Mouse (Mus musculus) CH12.LX (cell line): ENCODE results near the gene Gm49325. TPM values are rescaled to one million over a fixed set of nuclear protein-coding genes. Genes with fewer than 3 reads are reported as not detected.
"Not testable (repeated sequence)": the region's sequence is repeated elsewhere in the genome, so short reads cannot be mapped to it uniquely, and the experiment has no call there.

ENCODE experiments used
- DNase-seq: peaks from one replicate; pipeline ENCODE4 v3.0.0-alpha.2; 2013; ENCODE audit errors: extremely low read depth
- H3K27ac ChIP-seq: 2 replicates; pipeline ENCODE4 v1.5.1; 2012; ENCODE audit warnings: low read depth, mild to moderate bottlenecking, control low read depth, moderate library complexity; ENCODE audit not compliant: insufficient read depth
- H3K27me3 ChIP-seq: replicated peaks from 2 replicates; pipeline ENCODE3; 2012; ENCODE audit warnings: inconsistent platforms
- H3K36me3 ChIP-seq, 2 experiments: replicated peaks in 1 of 2; 2 replicates each; pipeline versions ENCODE3 to v1.6.1; 2012; ENCODE audit warnings: inconsistent platforms in 1 of 2, low read length in 1 of 2, mild to moderate bottlenecking in 1 of 2, mixed read lengths in 1 of 2, moderate library complexity in 1 of 2; ENCODE audit not compliant: control insufficient read depth in 1 of 2, insufficient read depth in 1 of 2
- H3K4me1 ChIP-seq, 2 experiments: 2 replicates each; pipeline ENCODE4 v1.6.1; 2012; ENCODE audit warnings: inconsistent platforms in 1 of 2, moderate library complexity in 1 of 2; ENCODE audit not compliant: insufficient read depth in 2 of 2, control insufficient read depth in 1 of 2
- H3K4me2 ChIP-seq: 2 replicates; pipeline ENCODE4 v1.6.1; 2012; ENCODE audit warnings: low read depth, mild to moderate bottlenecking, control low read depth; ENCODE audit not compliant: poor library complexity, insufficient read depth, severe bottlenecking
- H3K4me3 ChIP-seq, 3 experiments: fragments of 150-350 bp in 1 of 3; sonication (generic) in 1 of 3; replicated peaks in 1 of 3; 2 replicates each; pipeline versions ENCODE3 to v1.5.1; 2011 to 2012; ENCODE audit warnings: low read depth in 2 of 3, low read length in 2 of 3, mild to moderate bottlenecking in 2 of 3, moderate library complexity in 2 of 3, control low read depth in 1 of 3, improper control_type of control experiment in 1 of 3, inconsistent platforms in 1 of 3, mixed read lengths in 1 of 3; ENCODE audit not compliant: poor library complexity in 1 of 3
- H3K79me2 ChIP-seq: replicated peaks from 2 replicates; pipeline ENCODE4 v1.6.1; 2012; ENCODE audit warnings: mild to moderate bottlenecking, moderate library complexity; ENCODE audit not compliant: control insufficient read depth, poor library complexity, insufficient read depth, severe bottlenecking; ENCODE audit errors: extremely low read depth
- H3K9ac ChIP-seq: 2 replicates; pipeline ENCODE4 v1.6.1; 2012; ENCODE audit warnings: low read depth, mild to moderate bottlenecking, control low read depth, moderate library complexity; ENCODE audit not compliant: insufficient read depth
- H3K9me3 ChIP-seq: replicated peaks from 2 replicates; pipeline ENCODE3; 2012; ENCODE audit warnings: low read length, inconsistent platforms, mixed read lengths
- BHLHE40 ChIP-seq: IDR thresholded peaks from 2 replicates; pipeline ENCODE4 v1.6.1; 2011; ENCODE audit warnings: mild to moderate bottlenecking, low read depth, low read length, improper control_type of control experiment
- CHD1 ChIP-seq: IDR thresholded peaks from 2 replicates; pipeline ENCODE4 v1.6.1; 2012; ENCODE audit warnings: low read depth, low read length, improper control_type of control experiment, inconsistent platforms
- CHD2 ChIP-seq: IDR thresholded peaks from 2 replicates; pipeline ENCODE4 v1.6.1; 2011; ENCODE audit warnings: low read length, improper control_type of control experiment
- CTCF ChIP-seq, 2 experiments: IDR thresholded peaks in 1 of 2; conservative IDR thresholded peaks in 1 of 2; 2 replicates each; pipeline ENCODE4 v1.5.1; 2011 to 2012; ENCODE audit warnings: low read depth in 2 of 2, low read length in 2 of 2, improper control_type of control experiment in 1 of 2, inconsistent platforms in 1 of 2, mild to moderate bottlenecking in 1 of 2, moderate library complexity in 1 of 2
- GABPA ChIP-seq: IDR thresholded peaks from 2 replicates; pipeline ENCODE4 v1.6.1; 2012; ENCODE audit warnings: low read depth, low read length, improper control_type of control experiment, inconsistent platforms; ENCODE audit not compliant: insufficient replicate concordance
- IRF4 ChIP-seq: IDR thresholded peaks from 2 replicates; pipeline ENCODE4 v1.6.1; 2014; ENCODE audit warnings: low read depth, mild to moderate bottlenecking, inconsistent platforms, low read length, improper control_type of control experiment
- KAT2A ChIP-seq: IDR thresholded peaks from 2 replicates; pipeline ENCODE4 v1.6.1; 2012; ENCODE audit warnings: low read length, improper control_type of control experiment, inconsistent platforms; ENCODE audit not compliant: insufficient replicate concordance
- MAX ChIP-seq: IDR thresholded peaks from 2 replicates; pipeline ENCODE4 v1.6.1; 2011; ENCODE audit warnings: low read length, improper control_type of control experiment
- MXI1 ChIP-seq: IDR thresholded peaks from 2 replicates; pipeline ENCODE4 v1.6.1; 2011; ENCODE audit warnings: mild to moderate bottlenecking, low read depth, low read length, improper control_type of control experiment
- NRF1 ChIP-seq: IDR thresholded peaks from 2 replicates; pipeline ENCODE4 v1.6.1; 2014; ENCODE audit warnings: low read depth, mild to moderate bottlenecking, inconsistent platforms, low read length, improper control_type of control experiment, moderate library complexity
- PAX5 ChIP-seq: IDR thresholded peaks from 2 replicates; pipeline ENCODE4 v1.6.1; 2012; ENCODE audit warnings: low read length, inconsistent platforms, mixed read lengths
- POLR2A ChIP-seq: IDR thresholded peaks from 2 replicates; pipeline ENCODE4 v1.6.1; 2011; ENCODE audit warnings: low read depth, mild to moderate bottlenecking, improper control_type of control experiment, low read length
- SMC3 ChIP-seq: IDR thresholded peaks from 2 replicates; pipeline ENCODE4 v1.6.1; 2011; ENCODE audit warnings: low read depth, low read length, improper control_type of control experiment
- TBP ChIP-seq: conservative IDR thresholded peaks from 2 replicates; pipeline ENCODE4 v1.6.1; 2011; ENCODE audit warnings: low read depth, low read length, improper control_type of control experiment
- TCF12 ChIP-seq: IDR thresholded peaks from 2 replicates; pipeline ENCODE4 v1.6.1; 2014; ENCODE audit warnings: low read depth, mild to moderate bottlenecking, inconsistent platforms, low read length, improper control_type of control experiment
- USF2 ChIP-seq: conservative IDR thresholded peaks from 2 replicates; pipeline ENCODE4 v1.6.1; 2011; ENCODE audit warnings: low read depth, low read length, improper control_type of control experiment
- ZKSCAN1 ChIP-seq: IDR thresholded peaks from 2 replicates; pipeline ENCODE4 v1.6.1; 2012; ENCODE audit warnings: low read depth, inconsistent platforms, low read length, improper control_type of control experiment, borderline replicate concordance
- dilution Hi-C: fragments of 300-500 bp; cut with MboI; formaldehyde crosslinking; loops from 2 replicates; pipeline ENCODE4 v1.14.3; 2020; ENCODE audit warnings: low sequenced_read_pairs; ENCODE audit not compliant: extremely low pct_unique_long_range_greater_than_20kb, extremely low pct_ligation_motif_present
- in situ Hi-C: fragments of 300-500 bp; cut with MboI; formaldehyde crosslinking; loops from 3 replicates; pipeline ENCODE4 v1.14.3; 2019; ENCODE audit warnings: low sequenced_read_pairs, low pct_ligation_motif_present, low pct_unique_long_range_greater_than_20kb, mixed read lengths
- polyA plus RNA-seq: library from polyadenylated mRNA; unstranded; fragments of >175 nt; gene quantifications from 2 replicates; pipeline ENCODE4 v1.2.1, GENCODE M21; 2012; ENCODE audit warnings: low read depth; ENCODE audit not compliant: insufficient read length
- total RNA-seq, 2 experiments: library from RNA; depleted of rRNA; stranded (reverse); fragments of 300-350 nt in 1 of 2; fragments of >200 nt in 1 of 2; gene quantifications; 2 replicates each; pipeline ENCODE4 v1.2.3; 2012 to 2014

Gm49325 gene
- total and polyA plus RNA-seq, 3 experiments: 1.1 to 26.9 TPM; not detected in 1

- Histone ChIP-seq H3K4me3 (no peak overlapping the region), H3K4me2 (no peak overlapping the region), H3K36me3 (no peaks in the 10 kb centered on the region), H3K27ac (no peak overlapping the region), H3K27me3 (peaks cover 47% of the 10 kb centered on the region), H3K9me3 (no peaks in the 10 kb centered on the region), H3K9ac (no peak overlapping the region), H3K4me1 (peaks cover 5 to 39% of the 10 kb centered on the region in 2 experiments), H3K79me2 (no peaks in the 10 kb centered on the region)
- in situ Hi-C loops (no loop called here), dilution Hi-C loops (no loop called here)
- DNase-seq: no peak
- TF ChIP-seq CTCF (conservative IDR thresholded peaks at IDR 0.05 in 1 of 2, IDR thresholded peaks at IDR 0.05 in 1 of 2; ENCODE audit: low read depth in 2 of 2, low read length in 2 of 2): no peak
- TF ChIP-seq NRF1: no peak
- no peak for TF ChIP-seq CHD2
- no peak for TF ChIP-seq GABPA
- TF ChIP-seq BHLHE40: no peak
- no peak for TF ChIP-seq PAX5
- no peak for TF ChIP-seq MXI1
- TF ChIP-seq SMC3: no peak
- no peak for TF ChIP-seq CHD1
- TF ChIP-seq TCF12: no peak
- TF ChIP-seq ZKSCAN1: no peak
- TF ChIP-seq POLR2A: no peak
- no peak for TF ChIP-seq KAT2A
- TF ChIP-seq TBP: no peak
- no peak for TF ChIP-seq USF2
- TF ChIP-seq MAX: no peak
- TF ChIP-seq IRF4: no peak
Measured at GRCm38 (mm10) chr10:77687021-77687420, 81.0 kb downstream of the Gm49325 start.

- H3K9me3 ChIP-seq: not testable (repeated sequence)
- H3K27me3 ChIP-seq: peaks cover 55% of the 10 kb centered on the region
Measured at GRCm38 (mm10) chr10:77690356-77690807, 84.4 kb downstream of the Gm49325 start, which contains the start of gene Gm19402. Gene Gm19402, minus strand, starts transcription at chr10:77690757.

More at GRCm38 (mm10) chr10:77690356-77690807, 84.4 kb downstream of the Gm49325 start, which contains the start of gene Gm19402:
- dilution Hi-C loops, in situ Hi-C loops, DNase-seq, H3K4me3 ChIP-seq, H3K4me2 ChIP-seq, H3K36me3 ChIP-seq, H3K79me2 ChIP-seq, H3K9ac ChIP-seq, H3K27ac ChIP-seq: not testable (repeated sequence)
- H3K4me1 ChIP-seq: peaks cover 3 to 28% of the 10 kb centered on the region in 2 experiments; a peak in 3 of 4 replicates

Other genes starting within 250 kb of the Gm49325 start
Only the 20 nearest of the 29 such genes appear.
- gene Fam207a, start 90.4 kb upstream of the Gm49325 start, total RNA-seq (2012; rRNA removed): 46.1 and 56.1 TPM in 2 replicates
- gene Fam207a, start 90.4 kb upstream of the Gm49325 start, total RNA-seq (2014; rRNA removed): 42.4 and 43.1 TPM in 2 replicates
- 65.4 and 88.6 TPM in 2 replicates for gene Fam207a, start 90.4 kb upstream of the Gm49325 start, polyA plus RNA-seq
- 32.2 and 32.6 TPM in 2 replicates for gene Itgb2, start 75.9 kb upstream of the Gm49325 start, total RNA-seq (2012; rRNA removed)
- gene Itgb2, start 75.9 kb upstream of the Gm49325 start, total RNA-seq (2014; rRNA removed): 40.2 and 40.3 TPM in 2 replicates
- 52.2 and 54.1 TPM in 2 replicates for gene Itgb2, start 75.9 kb upstream of the Gm49325 start, polyA plus RNA-seq
- 20.7 and 21.7 TPM in 2 replicates for gene Pttg1ip, start 24.5 kb upstream of the Gm49325 start, total RNA-seq (2012; rRNA removed)
- gene Pttg1ip, start 24.5 kb upstream of the Gm49325 start, total RNA-seq (2014; rRNA removed): 24.2 and 25.3 TPM in 2 replicates
- gene Pttg1ip, start 24.5 kb upstream of the Gm49325 start, polyA plus RNA-seq: 18.9 and 20.3 TPM in 2 replicates
- 54.4 and 57.2 TPM in 2 replicates for gene Sumo3, start 100 bp upstream of the Gm49325 start, total RNA-seq (2012; rRNA removed)
- 81.2 TPM in 2 replicates for gene Sumo3, start 100 bp upstream of the Gm49325 start, total RNA-seq (2014; rRNA removed)
- gene Sumo3, start 100 bp upstream of the Gm49325 start, polyA plus RNA-seq: 87.9 and 130 TPM in 2 replicates
- 28.7 and 41.2 TPM in 2 replicates for gene Ube2g2, start 16.1 kb downstream of the Gm49325 start, total RNA-seq (2012; rRNA removed)
- gene Ube2g2, start 16.1 kb downstream of the Gm49325 start, total RNA-seq (2014; rRNA removed): 32.6 and 40.8 TPM in 2 replicates
- gene Ube2g2, start 16.1 kb downstream of the Gm49325 start, polyA plus RNA-seq: 59.4 and 72.2 TPM in 2 replicates
- gene Tspear, start 80.4 kb downstream of the Gm49325 start, total RNA-seq (2012; rRNA removed): 0.17 and 0.42 TPM in 2 replicates
- gene Tspear, start 80.4 kb downstream of the Gm49325 start, total RNA-seq (2014; rRNA removed): 0.09 TPM in 1 of 2 replicates, not detected in the other
- 0.11 TPM in 1 of 2 replicates, not detected in the other for gene Tspear, start 80.4 kb downstream of the Gm49325 start, polyA plus RNA-seq
- not detected in 2 replicates for gene Gm19402, start 84.6 kb downstream of the Gm49325 start, total RNA-seq (2012; rRNA removed)
- not detected in 2 replicates for gene Gm19402, start 84.6 kb downstream of the Gm49325 start, total RNA-seq (2014; rRNA removed)
- not detected in 2 replicates for gene Gm19402, start 84.6 kb downstream of the Gm49325 start, polyA plus RNA-seq
- gene Gm9508, start 91.0 kb downstream of the Gm49325 start, total RNA-seq (2012; rRNA removed): not detected in 2 replicates
- not detected in 2 replicates for gene Gm9508, start 91.0 kb downstream of the Gm49325 start, total RNA-seq (2014; rRNA removed)
- not detected in 2 replicates for gene Gm9508, start 91.0 kb downstream of the Gm49325 start, polyA plus RNA-seq
- not detected in 2 replicates for gene Gm10272, start 100.4 kb downstream of the Gm49325 start, total RNA-seq (2012; rRNA removed)
- gene Gm10272, start 100.4 kb downstream of the Gm49325 start, total RNA-seq (2014; rRNA removed): not detected in 2 replicates
- not detected in 2 replicates for gene Gm10272, start 100.4 kb downstream of the Gm49325 start, polyA plus RNA-seq
- not detected in 2 replicates for gene Gm10024, start 105.3 kb downstream of the Gm49325 start, total RNA-seq (2012; rRNA removed)
- not detected in 2 replicates for gene Gm10024, start 105.3 kb downstream of the Gm49325 start, total RNA-seq (2014; rRNA removed)
- gene Gm10024, start 105.3 kb downstream of the Gm49325 start, polyA plus RNA-seq: not detected in 2 replicates
- gene Gm10142, start 109.6 kb downstream of the Gm49325 start, total RNA-seq (2012; rRNA removed): not detected in 2 replicates
- gene Gm10142, start 109.6 kb downstream of the Gm49325 start, total RNA-seq (2014; rRNA removed): not detected in 2 replicates
- gene Gm10142, start 109.6 kb downstream of the Gm49325 start, polyA plus RNA-seq: not detected in 2 replicates
- not detected in 2 replicates for gene Krtap12-1, start 114.4 kb downstream of the Gm49325 start, total RNA-seq (2012; rRNA removed)
- not detected in 2 replicates for gene Krtap12-1, start 114.4 kb downstream of the Gm49325 start, total RNA-seq (2014; rRNA removed)
- not detected in 2 replicates for gene Krtap12-1, start 114.4 kb downstream of the Gm49325 start, polyA plus RNA-seq
- not detected in 2 replicates for gene Gm10100, start 120.3 kb downstream of the Gm49325 start, total RNA-seq (2012; rRNA removed)
- not detected in 2 replicates for gene Gm10100, start 120.3 kb downstream of the Gm49325 start, total RNA-seq (2014; rRNA removed)
- gene Gm10100, start 120.3 kb downstream of the Gm49325 start, polyA plus RNA-seq: not detected in 2 replicates
- not detected in 2 replicates for gene Gm18596, start 136.4 kb downstream of the Gm49325 start, total RNA-seq (2012; rRNA removed)
- not detected in 2 replicates for gene Gm18596, start 136.4 kb downstream of the Gm49325 start, total RNA-seq (2014; rRNA removed)
- gene Gm18596, start 136.4 kb downstream of the Gm49325 start, polyA plus RNA-seq: not detected in 2 replicates
- not detected in 2 replicates for gene Gm9736, start 145.2 kb downstream of the Gm49325 start, total RNA-seq (2012; rRNA removed)
- not detected in 2 replicates for gene Gm9736, start 145.2 kb downstream of the Gm49325 start, total RNA-seq (2014; rRNA removed)
- gene Gm9736, start 145.2 kb downstream of the Gm49325 start, polyA plus RNA-seq: not detected in 2 replicates
- gene Gm3233, start 153.5 kb downstream of the Gm49325 start, total RNA-seq (2012; rRNA removed): not detected in 2 replicates
- not detected in 2 replicates for gene Gm3233, start 153.5 kb downstream of the Gm49325 start, total RNA-seq (2014; rRNA removed)
- not detected in 2 replicates for gene Gm3233, start 153.5 kb downstream of the Gm49325 start, polyA plus RNA-seq
- not detected in 2 replicates for gene Gm3238, start 165.1 kb downstream of the Gm49325 start, total RNA-seq (2012; rRNA removed)
- gene Gm3238, start 165.1 kb downstream of the Gm49325 start, total RNA-seq (2014; rRNA removed): not detected in 2 replicates
- not detected in 2 replicates for gene Gm3238, start 165.1 kb downstream of the Gm49325 start, polyA plus RNA-seq
- gene Gm7138, start 170.7 kb downstream of the Gm49325 start, total RNA-seq (2012; rRNA removed): not detected in 2 replicates
- gene Gm7138, start 170.7 kb downstream of the Gm49325 start, total RNA-seq (2014; rRNA removed): not detected in 2 replicates
- not detected in 2 replicates for gene Gm7138, start 170.7 kb downstream of the Gm49325 start, polyA plus RNA-seq
- gene Gm3250, start 176.3 kb downstream of the Gm49325 start, total RNA-seq (2012; rRNA removed): not detected in 2 replicates
- gene Gm3250, start 176.3 kb downstream of the Gm49325 start, total RNA-seq (2014; rRNA removed): not detected in 2 replicates
- gene Gm3250, start 176.3 kb downstream of the Gm49325 start, polyA plus RNA-seq: not detected in 2 replicates
- not detected in 2 replicates for gene Gm7137, start 182.0 kb downstream of the Gm49325 start, total RNA-seq (2012; rRNA removed)
- gene Gm7137, start 182.0 kb downstream of the Gm49325 start, total RNA-seq (2014; rRNA removed): not detected in 2 replicates
- not detected in 2 replicates for gene Gm7137, start 182.0 kb downstream of the Gm49325 start, polyA plus RNA-seq